Mouse (Mus musculus): ENCODE measurements around the gene Ppig.

DNA sequence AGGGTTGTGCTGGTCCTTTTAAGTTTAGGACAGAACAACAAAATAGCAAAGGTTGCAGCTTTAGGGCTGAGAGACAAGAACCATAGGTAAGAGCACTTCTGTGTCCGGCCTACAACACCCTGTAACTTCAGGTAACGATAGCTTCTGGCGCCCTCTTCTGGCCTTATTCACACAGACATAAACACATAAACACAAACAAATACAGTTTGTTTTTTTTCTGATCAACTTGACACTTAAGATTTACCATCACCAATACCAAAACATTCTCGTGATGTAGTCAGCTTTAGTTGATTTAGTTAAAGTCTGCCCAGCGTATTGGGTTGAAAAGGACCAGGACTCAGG, 56.5 kb downstream of the Ppig start:
- TF ChIP-seq HCFC1 (IDR thresholded peaks at IDR 0.05; ENCODE audit: borderline replicate concordance, insufficient read depth, low read length), result no peak
- TF ChIP-seq ZNF384 (IDR thresholded peaks at IDR 0.05; ENCODE audit: low read depth, low read length), result no peak
- TF ChIP-seq ZC3H11A (IDR thresholded peaks at IDR 0.05; ENCODE audit: borderline replicate concordance, low read depth, low read length), result no peak
- TF ChIP-seq MAFK (IDR thresholded peaks at IDR 0.05; ENCODE audit: insufficient read depth, low read depth, low read length), result no peak
